Mouse (Mus musculus) megakaryocyte, adult 5-6 weeks (primary cell): Measurements from ENCODE around the gene Rnf208. TPM values are rescaled to one million over a fixed set of nuclear protein-coding genes. Genes with fewer than 3 reads are reported as not detected.
"Not testable (repeated sequence)": the region's sequence is repeated elsewhere in the genome, so short reads cannot be mapped to it uniquely, and the experiment has no call there.

Experiments used
- ATAC-seq: 2 replicates; pipeline ENCODE4 v1.8.0; 2016; ENCODE audit warnings: mild to moderate bottlenecking, inconsistent platforms; ENCODE audit not compliant: poor library complexity, severe bottlenecking
- total RNA-seq, 2 experiments: library from RNA; stranded (forward) in 1 of 2; stranded (reverse) in 1 of 2; fragments of 153-499, 151-499 nt in 1 of 2; fragments of 221-1000, 200-1000 nt in 1 of 2; gene quantifications; 2 replicates each; pipeline versions ENCODE4 v1.2.3 to v1.2.4; 2015 to 2017

Gene Rnf208
- total RNA-seq, 2 experiments from 2014 or later = not detected

GRCm38 (mm10) chr2:25241438-25241775 is 648 bp upstream of the Rnf208 start:
- ATAC-seq = no peak

GRCm38 (mm10) chr2:25243342-25243741 is 1.3 kb downstream of the Rnf208 start:
- ATAC-seq = no peak

- ATAC-seq = no peak
Observed at GRCm38 (mm10) chr2:25244144-25244543, 2.1 kb downstream of the Rnf208 start.

GRCm38 (mm10) chr2:25246183-25247072 is 4.4 kb downstream of the Rnf208 start, which contains the start of gene AL732309.1:
TSS of gene AL732309.1 (minus strand) at chr2:25246863.
- ATAC-seq = no peak

- no peak for ATAC-seq
Observed at GRCm38 (mm10) chr2:25252331-25252730, 10.3 kb downstream of the Rnf208 start.

GRCm38 (mm10) chr2:25255284-25255779 is 13.3 kb downstream of the Rnf208 start, which contains the start of gene Tmem203:
TSS of gene Tmem203 (plus strand) at chr2:25255439.
- ATAC-seq = peak; percentile 97

GRCm38 (mm10) chr2:25256443-25257109 is 14.5 kb downstream of the Rnf208 start:
- not testable (repeated sequence) for ATAC-seq

GRCm38 (mm10) chr2:25257250-25257649 is 15.2 kb downstream of the Rnf208 start:
- not testable (repeated sequence) for ATAC-seq

- ATAC-seq = no peak
Observed at GRCm38 (mm10) chr2:25258887-25259286, 16.8 kb downstream of the Rnf208 start.

GRCm38 (mm10) chr2:25261870-25262269 is 19.8 kb downstream of the Rnf208 start:
- ATAC-seq = no peak

- peak; percentile 96 for ATAC-seq
Observed at GRCm38 (mm10) chr2:25262291-25262767, 20.3 kb downstream of the Rnf208 start, which contains the start of gene Tprn. TSS of gene Tprn (plus strand) at chr2:25262618.

- peak; percentile 14; the same call in 1 of the 2 replicates for ATAC-seq
Observed at GRCm38 (mm10) chr2:25262795-25263622, 21.0 kb downstream of the Rnf208 start.

GRCm38 (mm10) chr2:25263623-25264285 is 21.7 kb downstream of the Rnf208 start:
- ATAC-seq = no peak

- no peak for ATAC-seq
Observed at GRCm38 (mm10) chr2:25264286-25264660, 22.2 kb downstream of the Rnf208 start.

- ATAC-seq = no peak
Observed at GRCm38 (mm10) chr2:25264851-25265250, 22.8 kb downstream of the Rnf208 start.

GRCm38 (mm10) chr2:25265897-25266656 is 24.0 kb downstream of the Rnf208 start:
- ATAC-seq = peak; percentile 52

GRCm38 (mm10) chr2:25266720-25267119 is 24.7 kb downstream of the Rnf208 start:
- no peak for ATAC-seq

GRCm38 (mm10) chr2:25267241-25267640 is 25.2 kb downstream of the Rnf208 start:
- ATAC-seq = no peak

- no peak for ATAC-seq
Observed at GRCm38 (mm10) chr2:25267746-25268309, 25.8 kb downstream of the Rnf208 start.
